Mouse (Mus musculus): ENCODE measurements around the gene Wnt7a. TPM values are rescaled to one million over a fixed set of nuclear protein-coding genes. Genes with fewer than 3 reads are reported as not detected.
A peak's percentile ranks its signal among the peaks of the same experiment; 100 is the strongest.

Wnt7a gene
- polyA plus RNA-seq (2015; fragmentation: Nextera tagmentation; extraction: Ambion mirVana) = not detected in 2 replicates

DNA sequence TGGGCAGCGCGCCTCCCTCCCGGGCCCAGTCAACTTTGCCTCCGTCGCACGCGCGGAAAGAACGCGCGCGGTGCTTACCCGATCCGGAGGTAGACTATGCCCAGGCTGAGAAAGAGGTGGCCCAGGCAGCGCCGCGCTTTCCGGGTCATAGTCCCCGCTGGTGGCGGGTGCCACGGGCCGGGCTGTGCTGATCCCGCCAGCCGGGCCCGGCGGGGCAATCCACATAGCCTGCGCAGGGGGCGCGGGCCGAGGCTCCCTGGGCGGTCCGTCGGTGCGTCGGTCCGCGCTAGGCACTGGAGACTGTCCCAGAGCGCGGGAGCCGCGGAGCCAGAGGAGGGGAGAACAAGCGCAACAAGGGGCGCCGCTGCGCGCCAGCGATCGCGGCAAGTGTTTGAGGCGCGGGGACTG lies at the start of gene Wnt7a:
Gene Wnt7a (minus strand): TSS at position 403 of the 408 bp plus-strand sequence.
- WGBS (ENCODE audit: insufficient replicate concordance) = 1% methylated on average over 49 of the region's 51 CpGs
- H3K4me3 ChIP-seq (ENCODE audit: low read depth, low read length) = peak within 1 kb of the TSS; percentile 43
- no peaks in the 10 kb centered on the region for H3K36me3 ChIP-seq (ENCODE audit: control insufficient read depth, insufficient read depth)
- H3K4me1 ChIP-seq (ENCODE audit: control insufficient read depth, low read depth, low read length) = no peaks in the 10 kb centered on the region; the same call in 1 of the 2 replicates
- no peak for ATAC-seq (ENCODE audit: low read depth)
- H3K4me2 ChIP-seq (ENCODE audit: low read depth, low read length) = peak within 1 kb of the TSS; percentile 54
- peaks cover 54% of the 10 kb centered on the region for H3K27me3 ChIP-seq (ENCODE audit: control insufficient read depth, insufficient read depth, low read depth, low read length)
- no peaks in the 10 kb centered on the region for H3K9me3 ChIP-seq (replicated peaks; ENCODE audit: control insufficient read depth, low read length)
- H3K9ac ChIP-seq (ENCODE audit: low read depth, low read length) = no peak within 1 kb of the TSS
- no peak within 1 kb of the TSS for H3K27ac ChIP-seq (ENCODE audit: low read length)

DNA sequence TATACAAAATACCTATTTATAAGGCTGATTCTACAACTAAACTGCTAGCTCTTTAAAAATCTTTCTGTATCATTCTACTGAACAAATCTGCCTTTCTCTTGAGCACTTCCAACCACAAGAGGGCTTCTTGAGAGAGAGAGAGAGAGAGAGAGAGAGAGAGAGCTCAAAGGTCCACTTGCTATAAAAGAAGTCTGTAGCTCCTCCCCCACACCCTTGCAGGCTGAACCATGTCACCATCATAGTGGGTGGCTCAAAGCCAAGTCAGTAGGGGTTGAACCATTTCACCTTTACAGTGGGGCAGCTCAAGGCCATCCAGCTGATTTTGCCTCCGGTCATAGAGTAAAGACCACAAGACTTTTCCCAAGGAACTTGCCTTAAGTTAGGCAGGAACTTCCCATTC lies 48.3 kb upstream of the Wnt7a start:
- Histone ChIP-seq H3K4me3 (ENCODE audit: low read depth, low read length) (no peak overlapping the region), H3K4me2 (ENCODE audit: low read depth, low read length) (no peak overlapping the region), H3K9ac (ENCODE audit: low read depth, low read length) (no peak overlapping the region), H3K27ac (ENCODE audit: low read length) (no peak overlapping the region), H3K4me1 (ENCODE audit: control insufficient read depth, low read depth, low read length) (no peaks in the 10 kb centered on the region), H3K36me3 (ENCODE audit: control insufficient read depth, insufficient read depth) (peaks cover 4% of the 10 kb centered on the region; the same call in 1 of the 2 replicates), H3K27me3 (ENCODE audit: control insufficient read depth, insufficient read depth, low read depth, low read length) (no peaks in the 10 kb centered on the region), H3K9me3 (replicated peaks; ENCODE audit: control insufficient read depth, low read length) (no peaks in the 10 kb centered on the region)
- ATAC-seq (ENCODE audit: low read depth) = peak; percentile 39; the same call in 1 of the 2 replicates
- WGBS (ENCODE audit: insufficient replicate concordance) = 57% methylated on average over 1 of the region's 1 CpGs

DNA sequence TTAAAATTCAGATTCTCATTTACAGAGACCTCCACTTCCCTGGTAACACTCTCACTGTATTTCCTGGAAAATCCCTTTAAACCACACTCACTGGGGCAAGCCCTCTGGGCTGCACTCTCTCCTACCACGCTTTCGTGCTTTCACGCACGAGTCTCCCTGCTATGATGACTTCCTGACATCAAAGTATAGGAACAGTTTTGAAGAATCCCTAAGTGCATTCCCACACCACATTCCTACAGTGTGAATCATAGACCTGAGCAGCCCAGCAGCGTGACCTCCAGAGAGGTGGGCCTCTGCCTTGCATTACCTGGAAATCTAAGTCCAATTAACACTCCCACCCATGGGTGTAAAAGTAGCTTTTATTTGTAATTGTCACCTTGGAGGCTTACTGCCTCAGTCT lies 43.4 kb upstream of the Wnt7a start:
- no peaks in the 10 kb centered on the region; the same call in 1 of the 2 replicates for H3K4me1 ChIP-seq (ENCODE audit: control insufficient read depth, low read depth, low read length)
- no peak overlapping the region for H3K4me3 ChIP-seq (ENCODE audit: low read depth, low read length)
- H3K27me3 ChIP-seq (ENCODE audit: control insufficient read depth, insufficient read depth, low read depth, low read length) = no peaks in the 10 kb centered on the region
- no peaks in the 10 kb centered on the region for H3K9me3 ChIP-seq (replicated peaks; ENCODE audit: control insufficient read depth, low read length)
- H3K4me2 ChIP-seq (ENCODE audit: low read depth, low read length) = no peak overlapping the region
- H3K36me3 ChIP-seq (ENCODE audit: control insufficient read depth, insufficient read depth) = no peaks in the 10 kb centered on the region
- no peak overlapping the region for H3K9ac ChIP-seq (ENCODE audit: low read depth, low read length)
- WGBS (ENCODE audit: insufficient replicate concordance) = 53% methylated on average over 5 of the region's 5 CpGs
- ATAC-seq (ENCODE audit: low read depth) = no peak
- no peak overlapping the region for H3K27ac ChIP-seq (ENCODE audit: low read length)

DNA sequence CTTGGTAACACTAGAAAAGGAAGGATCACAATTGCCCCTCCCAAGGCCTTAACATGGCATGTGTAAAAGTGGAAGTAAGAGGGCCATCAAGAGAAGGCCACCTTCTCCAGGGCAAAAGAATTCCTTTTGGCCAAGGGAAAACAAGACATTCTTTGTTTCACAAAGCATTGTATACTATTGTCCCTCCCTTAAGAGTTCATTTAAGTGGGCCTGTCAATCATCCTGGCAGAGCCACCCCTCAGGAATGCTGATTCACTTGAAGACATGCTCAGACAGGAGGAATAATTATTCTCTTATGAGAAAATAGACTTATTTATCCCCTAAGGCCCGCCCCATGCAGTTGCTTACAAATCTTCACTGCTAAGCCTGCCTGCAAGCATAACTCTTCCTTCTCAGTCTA lies 40.9 kb upstream of the Wnt7a start:
- Histone ChIP-seq H3K9me3 (replicated peaks; ENCODE audit: control insufficient read depth, low read length) (no peaks in the 10 kb centered on the region), H3K4me2 (ENCODE audit: low read depth, low read length) (no peak overlapping the region), H3K27me3 (ENCODE audit: control insufficient read depth, insufficient read depth, low read depth, low read length) (no peaks in the 10 kb centered on the region), H3K27ac (ENCODE audit: low read length) (no peak overlapping the region), H3K4me1 (ENCODE audit: control insufficient read depth, low read depth, low read length) (no peaks in the 10 kb centered on the region; the same call in 1 of the 2 replicates), H3K9ac (ENCODE audit: low read depth, low read length) (no peak overlapping the region), H3K4me3 (ENCODE audit: low read depth, low read length) (no peak overlapping the region), H3K36me3 (ENCODE audit: control insufficient read depth, insufficient read depth) (no peaks in the 10 kb centered on the region)
- 36% methylated on average over 1 of the region's 1 CpGs for WGBS (ENCODE audit: insufficient replicate concordance)
- no peak for ATAC-seq (ENCODE audit: low read depth)

DNA sequence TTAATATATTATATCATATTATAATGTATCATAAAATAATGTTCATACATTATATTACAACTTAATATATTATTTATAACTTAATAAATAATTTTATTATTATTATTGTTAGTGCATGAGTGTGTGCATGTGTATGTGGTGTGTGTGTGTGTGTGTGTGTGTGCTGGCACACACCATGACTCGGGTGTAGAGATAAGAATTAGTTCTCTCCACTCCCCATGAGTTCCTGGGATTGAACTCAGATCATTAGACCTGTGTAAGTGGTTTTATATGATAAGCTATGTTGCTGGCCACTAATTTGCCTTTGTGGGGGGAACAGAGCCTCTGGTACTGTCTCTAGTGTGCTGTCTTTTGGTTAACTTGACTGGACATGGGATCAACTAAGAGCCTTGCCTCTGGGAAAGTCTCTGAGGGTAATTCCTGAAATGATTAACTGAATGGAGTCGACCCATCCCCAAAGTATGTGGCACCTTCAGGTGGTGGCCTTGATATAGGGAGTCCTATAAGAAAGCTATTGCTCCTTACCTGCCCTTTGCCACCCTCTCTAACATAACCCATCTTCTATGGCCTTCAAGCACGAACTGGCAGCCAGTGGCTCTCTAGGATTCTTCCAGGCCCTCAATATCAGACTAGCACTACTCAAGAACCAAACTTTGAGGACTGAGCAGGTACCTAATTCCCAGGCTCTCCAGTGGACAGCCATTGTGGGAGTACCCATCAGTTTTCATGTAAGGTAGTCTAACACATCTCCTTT lies 38.5 kb upstream of the Wnt7a start:
- WGBS (ENCODE audit: insufficient replicate concordance) = 37% methylated on average over 3 of the region's 3 CpGs
- Histone ChIP-seq H3K27ac (ENCODE audit: low read length) (no peak overlapping the region), H3K9me3 (replicated peaks; ENCODE audit: control insufficient read depth, low read length) (no peaks in the 10 kb centered on the region), H3K27me3 (ENCODE audit: control insufficient read depth, insufficient read depth, low read depth, low read length) (no peaks in the 10 kb centered on the region; the same call in 1 of the 2 replicates), H3K9ac (ENCODE audit: low read depth, low read length) (no peak overlapping the region), H3K4me3 (ENCODE audit: low read depth, low read length) (no peak overlapping the region), H3K36me3 (ENCODE audit: control insufficient read depth, insufficient read depth) (no peaks in the 10 kb centered on the region), H3K4me2 (ENCODE audit: low read depth, low read length) (no peak overlapping the region), H3K4me1 (ENCODE audit: control insufficient read depth, low read depth, low read length) (no peaks in the 10 kb centered on the region; the same call in 1 of the 2 replicates)
- no peak for ATAC-seq (ENCODE audit: low read depth)

DNA sequence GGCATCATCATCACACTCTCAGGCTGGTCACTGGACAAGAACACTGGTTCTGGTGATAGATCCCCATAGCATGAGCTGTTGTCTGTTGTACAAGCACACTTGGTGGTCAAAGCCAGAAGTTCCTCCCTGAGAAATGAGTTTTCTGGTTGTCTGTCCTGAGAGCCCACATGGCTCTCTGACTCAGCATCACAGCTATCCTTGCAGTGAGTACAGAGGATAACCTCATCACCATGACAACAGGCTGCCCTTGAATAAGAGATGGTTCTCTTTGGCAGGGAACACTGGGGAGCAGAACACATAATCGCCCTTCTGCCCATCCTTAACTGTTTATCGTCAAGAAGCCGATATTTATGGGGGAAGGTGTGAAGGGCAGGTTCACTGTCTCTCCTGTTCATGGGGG lies 34.2 kb upstream of the Wnt7a start:
- Histone ChIP-seq H3K4me3 (ENCODE audit: low read depth, low read length) (no peak overlapping the region), H3K9me3 (replicated peaks; ENCODE audit: control insufficient read depth, low read length) (no peaks in the 10 kb centered on the region), H3K27ac (ENCODE audit: low read length) (no peak overlapping the region), H3K9ac (ENCODE audit: low read depth, low read length) (no peak overlapping the region), H3K4me2 (ENCODE audit: low read depth, low read length) (no peak overlapping the region), H3K4me1 (ENCODE audit: control insufficient read depth, low read depth, low read length) (peaks cover 5% of the 10 kb centered on the region; the same call in 1 of the 2 replicates), H3K27me3 (ENCODE audit: control insufficient read depth, insufficient read depth, low read depth, low read length) (no peaks in the 10 kb centered on the region; the same call in 1 of the 2 replicates), H3K36me3 (ENCODE audit: control insufficient read depth, insufficient read depth) (no peaks in the 10 kb centered on the region)
- ATAC-seq (ENCODE audit: low read depth) = no peak
- WGBS (ENCODE audit: insufficient replicate concordance) = 56% methylated on average over 3 of the region's 3 CpGs

DNA sequence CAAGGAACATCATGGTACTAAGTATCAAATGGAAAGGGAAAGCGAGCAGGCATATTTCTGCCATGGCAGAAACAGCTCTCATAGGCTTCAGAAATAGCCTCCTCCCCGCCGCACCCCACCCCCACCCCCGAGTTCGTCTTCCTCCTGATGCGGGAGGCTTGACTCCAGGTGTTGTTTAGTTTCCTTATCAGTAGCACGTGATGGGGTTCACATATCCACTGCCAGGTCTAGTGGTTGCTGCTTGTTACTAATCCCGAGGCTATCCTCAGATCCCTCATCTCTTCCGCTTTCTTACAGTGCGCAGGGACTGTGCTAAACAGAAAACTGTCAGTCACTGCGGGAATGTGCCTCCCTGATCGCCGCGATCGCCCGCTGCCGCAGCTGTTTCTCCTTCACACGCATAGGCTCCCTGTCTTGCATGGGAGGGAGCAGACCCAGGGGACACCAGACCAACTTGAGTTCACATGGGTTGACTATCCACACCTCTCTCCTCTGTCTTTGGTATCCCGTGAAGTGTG lies 30.0 kb upstream of the Wnt7a start:
- H3K9ac ChIP-seq (ENCODE audit: low read depth, low read length) = peak overlapping the region; percentile 56
- peak overlapping the region; percentile 71 for H3K4me3 ChIP-seq (ENCODE audit: low read depth, low read length)
- peaks cover 3% of the 10 kb centered on the region for H3K27me3 ChIP-seq (ENCODE audit: control insufficient read depth, insufficient read depth, low read depth, low read length)
- peak; percentile 52 for ATAC-seq (ENCODE audit: low read depth)
- no peaks in the 10 kb centered on the region for H3K9me3 ChIP-seq (replicated peaks; ENCODE audit: control insufficient read depth, low read length)
- 1% methylated on average over 19 of the region's 19 CpGs for WGBS (ENCODE audit: insufficient replicate concordance)
- peaks cover 5% of the 10 kb centered on the region; the same call in 1 of the 2 replicates for H3K4me1 ChIP-seq (ENCODE audit: control insufficient read depth, low read depth, low read length)
- no peaks in the 10 kb centered on the region for H3K36me3 ChIP-seq (ENCODE audit: control insufficient read depth, insufficient read depth)
- H3K27ac ChIP-seq (ENCODE audit: low read length) = peak overlapping the region; percentile 60; the same call in 1 of the 2 replicates
- H3K4me2 ChIP-seq (ENCODE audit: low read depth, low read length) = peak overlapping the region; percentile 88

DNA sequence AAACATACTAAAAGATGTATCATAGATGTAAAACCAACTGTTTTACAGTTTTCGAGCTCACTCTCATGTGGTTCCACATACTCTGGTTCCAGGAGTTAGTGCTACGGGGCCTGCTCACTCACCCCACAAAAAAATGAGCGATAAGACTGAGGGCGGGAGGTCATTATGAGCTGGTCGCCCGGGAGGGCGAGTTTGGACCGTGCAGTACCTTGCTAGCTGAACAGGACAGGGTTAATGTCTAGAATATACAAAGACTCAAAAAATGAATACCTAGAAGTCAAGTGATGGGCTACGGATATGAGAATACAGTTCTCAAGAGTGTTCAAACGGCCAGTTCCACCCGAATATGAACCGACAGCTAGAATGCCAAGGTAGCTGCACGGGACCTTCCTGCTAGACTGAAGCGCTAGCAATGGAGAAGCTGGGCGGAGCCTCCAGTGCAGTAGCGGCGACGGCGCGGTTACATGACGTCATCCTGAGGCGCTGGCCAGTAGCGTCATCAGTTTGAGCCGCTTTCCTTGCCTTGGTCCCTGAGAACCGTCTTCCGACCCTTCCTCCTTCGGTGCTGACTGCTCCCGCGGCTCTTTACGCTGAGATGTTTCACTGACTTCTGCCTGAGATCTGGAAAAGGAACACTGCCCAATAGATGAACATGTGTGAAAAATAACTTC lies 29.4 kb upstream of the Wnt7a start:
- Histone ChIP-seq H3K9ac (ENCODE audit: low read depth, low read length) (peak overlapping the region; percentile 56), H3K4me1 (ENCODE audit: control insufficient read depth, low read depth, low read length) (peaks cover 5% of the 10 kb centered on the region; the same call in 1 of the 2 replicates), H3K27ac (ENCODE audit: low read length) (peak overlapping the region; percentile 60), H3K27me3 (ENCODE audit: control insufficient read depth, insufficient read depth, low read depth, low read length) (peaks cover 3% of the 10 kb centered on the region), H3K4me3 (ENCODE audit: low read depth, low read length) (peak overlapping the region; percentile 71), H3K36me3 (ENCODE audit: control insufficient read depth, insufficient read depth) (no peaks in the 10 kb centered on the region), H3K9me3 (replicated peaks; ENCODE audit: control insufficient read depth, low read length) (no peaks in the 10 kb centered on the region), H3K4me2 (ENCODE audit: low read depth, low read length) (peak overlapping the region; percentile 88)
- WGBS (ENCODE audit: insufficient replicate concordance) = 2% methylated on average over 30 of the region's 30 CpGs
- ATAC-seq (ENCODE audit: low read depth) = peak; percentile 95
